Mouse (Mus musculus) heart, embryonic 16.5 days (tissue): ENCODE measurements around the gene Nmt1. TPM values are rescaled to one million over a fixed set of nuclear protein-coding genes. Genes with fewer than 3 reads are reported as not detected.

Experiments
- ATAC-seq: fragments of 200-750 bp; cut with Nextera tagmentation; replicated peaks from 2 replicates; pipeline ENCODE4 v1.8.0; 2017; ENCODE audit warnings: moderate number of reproducible peaks; ENCODE audit not compliant: insufficient read depth, low FRiP score; ENCODE audit errors: extremely low read depth
- H3K27ac ChIP-seq: fragments of 300-500 bp; sonication (generic); 2 replicates; pipeline ENCODE4 v1.5.1; 2014; ENCODE audit warnings: mild to moderate bottlenecking, low read length, control low read depth, moderate library complexity
- H3K27me3 ChIP-seq: fragments of 300-500 bp; sonication (generic); 2 replicates; pipeline ENCODE4 v1.6.1; 2014; ENCODE audit warnings: low read length, mixed read lengths; ENCODE audit not compliant: control insufficient read depth, insufficient read depth
- H3K36me3 ChIP-seq: fragments of 300-500 bp; sonication (generic); 2 replicates; pipeline ENCODE4 v1.6.1; 2014; ENCODE audit not compliant: control insufficient read depth, insufficient read depth
- H3K4me1 ChIP-seq: fragments of 300-500 bp; sonication (generic); 2 replicates; pipeline ENCODE4 v1.6.1; 2014; ENCODE audit warnings: low read length, mixed read lengths; ENCODE audit not compliant: control insufficient read depth, insufficient read depth
- H3K4me2 ChIP-seq: fragments of 300-500 bp; sonication (generic); 2 replicates; pipeline ENCODE4 v1.6.1; 2014; ENCODE audit warnings: low read depth, mild to moderate bottlenecking, control low read depth, low read length
- H3K4me3 ChIP-seq: fragments of 300-500 bp; sonication (generic); 2 replicates; pipeline ENCODE4 v1.5.1; 2014; ENCODE audit warnings: mild to moderate bottlenecking, control low read depth, low read length
- H3K9ac ChIP-seq: fragments of 300-500 bp; sonication (generic); 2 replicates; pipeline ENCODE4 v1.6.1; 2014; ENCODE audit warnings: low read length, control low read depth
- H3K9me3 ChIP-seq: fragments of 300-500 bp; sonication (generic); replicated peaks from 2 replicates; pipeline ENCODE4 v1.6.1; 2016; ENCODE audit warnings: low read length; ENCODE audit not compliant: control insufficient read depth
- WGBS: fragments of 180-500 bp; shearing (Covaris S2); extraction: QIAGEN DNeasy Blood & Tissue Kit; methylation state at CpG from one replicate; pipeline ENCODE4 v1.1.7; 2014; 5-methylcytosine and 5-hydroxymethylcytosine counted together
- polyA plus RNA-seq: library from polyadenylated mRNA; unstranded; fragments of >200 nt; fragmentation: Nextera tagmentation; extraction: Ambion mirVana; gene quantifications from 2 replicates; pipeline ENCODE4 v1.2.1, GENCODE M21; 2015

The Nmt1 gene
- polyA plus RNA-seq, 1 experiment from 2014 or later = 39.1 TPM

- no peak overlapping the region for H3K4me3 ChIP-seq
- peak overlapping the region; percentile 77; the same call in 1 of the 2 replicates for H3K9ac ChIP-seq
- ATAC-seq = no peak
- no peaks in the 10 kb centered on the region for H3K9me3 ChIP-seq
- H3K27me3 ChIP-seq = no peaks in the 10 kb centered on the region
- peaks cover 23% of the 10 kb centered on the region for H3K4me1 ChIP-seq
- no peak overlapping the region for H3K4me2 ChIP-seq
- 52% methylated on average over 12 of the region's 12 CpGs for WGBS
- peak overlapping the region; percentile 72 for H3K27ac ChIP-seq
- no peaks in the 10 kb centered on the region for H3K36me3 ChIP-seq
Observed at GRCm38 (mm10) chr11:103113005-103113404, 85.0 kb downstream of the Nmt1 start.

GRCm38 (mm10) chr11:103113771-103114170 lies 85.8 kb downstream of the Nmt1 start:
- Histone ChIP-seq H3K4me1 (peaks cover 29% of the 10 kb centered on the region), H3K9ac (no peak overlapping the region), H3K27ac (no peak overlapping the region), H3K27me3 (no peaks in the 10 kb centered on the region), H3K9me3 (no peaks in the 10 kb centered on the region), H3K4me3 (no peak overlapping the region), H3K36me3 (no peaks in the 10 kb centered on the region), H3K4me2 (no peak overlapping the region)
- 86% methylated on average over 4 of the region's 4 CpGs for WGBS
- no peak for ATAC-seq

GRCm38 (mm10) chr11:103114270-103114943 lies 86.4 kb downstream of the Nmt1 start:
- ATAC-seq = no peak
- H3K4me2 ChIP-seq = peak overlapping the region; percentile 83

GRCm38 (mm10) chr11:103115163-103116007 lies 87.4 kb downstream of the Nmt1 start:
- H3K36me3 ChIP-seq = no peaks in the 10 kb centered on the region
- ATAC-seq = peak; percentile 71
- H3K4me2 ChIP-seq = peak overlapping the region; percentile 83
- peak overlapping the region; percentile 62 for H3K4me3 ChIP-seq
- WGBS = under 1% methylated on average over 34 of the region's 34 CpGs
- peak overlapping the region; percentile 90 for H3K27ac ChIP-seq
- H3K4me1 ChIP-seq = peaks cover 33% of the 10 kb centered on the region
- H3K27me3 ChIP-seq = no peaks in the 10 kb centered on the region
- H3K9ac ChIP-seq = peak overlapping the region; percentile 87
- H3K9me3 ChIP-seq = no peaks in the 10 kb centered on the region

More at GRCm38 (mm10) chr11:103114270-103114943, 86.4 kb downstream of the Nmt1 start:
- no peaks in the 10 kb centered on the region for H3K9me3 ChIP-seq
- H3K27me3 ChIP-seq = no peaks in the 10 kb centered on the region
- peaks cover 33% of the 10 kb centered on the region for H3K4me1 ChIP-seq
- H3K36me3 ChIP-seq = no peaks in the 10 kb centered on the region
- H3K4me3 ChIP-seq = peak overlapping the region; percentile 62
- H3K27ac ChIP-seq = peak overlapping the region; percentile 90
- H3K9ac ChIP-seq = peak overlapping the region; percentile 87
- WGBS = 89% methylated on average over 11 of the region's 11 CpGs

GRCm38 (mm10) chr11:103116008-103116818 lies 88.2 kb downstream of the Nmt1 start, which contains the start of gene Hexim1:
Gene Hexim1 (plus strand): TSS chr11:103116231.
- WGBS = 0% methylated on average over 53 of the region's 53 CpGs
- peak; percentile 93 for ATAC-seq
- H3K4me3 ChIP-seq = peak within 1 kb of the TSS; percentile 72

GRCm38 (mm10) chr11:103116959-103117590 lies 89.1 kb downstream of the Nmt1 start:
- H3K27ac ChIP-seq = peak overlapping the region; percentile 91
- WGBS = under 1% methylated on average over 35 of the region's 35 CpGs
- H3K36me3 ChIP-seq = no peaks in the 10 kb centered on the region
- peak overlapping the region; percentile 76 for H3K9ac ChIP-seq
- H3K9me3 ChIP-seq = no peaks in the 10 kb centered on the region
- ATAC-seq = peak; percentile 26
- no peaks in the 10 kb centered on the region for H3K27me3 ChIP-seq
- peaks cover 25% of the 10 kb centered on the region for H3K4me1 ChIP-seq
- peak overlapping the region; percentile 72 for H3K4me3 ChIP-seq
- peak overlapping the region; percentile 93 for H3K4me2 ChIP-seq

More at GRCm38 (mm10) chr11:103116008-103116818, 88.2 kb downstream of the Nmt1 start, which contains the start of gene Hexim1:
- H3K4me1 ChIP-seq = peaks cover 32% of the 10 kb centered on the region
- H3K9me3 ChIP-seq = no peaks in the 10 kb centered on the region
- H3K36me3 ChIP-seq = no peaks in the 10 kb centered on the region
- peak within 1 kb of the TSS; percentile 93 for H3K4me2 ChIP-seq
- H3K27me3 ChIP-seq = no peaks in the 10 kb centered on the region
- peak within 1 kb of the TSS; percentile 91 for H3K27ac ChIP-seq
- H3K9ac ChIP-seq = peak within 1 kb of the TSS; percentile 87

GRCm38 (mm10) chr11:103117591-103118009 lies 89.6 kb downstream of the Nmt1 start:
- Histone ChIP-seq H3K4me2 (peak overlapping the region; percentile 93), H3K9ac (peak overlapping the region; percentile 76), H3K27me3 (no peaks in the 10 kb centered on the region), H3K27ac (peak overlapping the region; percentile 91), H3K36me3 (no peaks in the 10 kb centered on the region), H3K4me1 (peaks cover 21% of the 10 kb centered on the region), H3K4me3 (peak overlapping the region; percentile 72), H3K9me3 (no peaks in the 10 kb centered on the region)
- WGBS = under 1% methylated on average over 38 of the region's 38 CpGs
- no peak for ATAC-seq
